Mouse (Mus musculus): Measurements from ENCODE around the gene Csnk1d. TPM values are rescaled to one million over a fixed set of nuclear protein-coding genes. Genes with fewer than 3 reads are reported as not detected.
A peak's percentile ranks its signal among the peaks of the same experiment; 100 is the strongest.

Gene Csnk1d
- total RNA-seq, 2 experiments from 2014 or later, result 129 to 137 TPM

DNA sequence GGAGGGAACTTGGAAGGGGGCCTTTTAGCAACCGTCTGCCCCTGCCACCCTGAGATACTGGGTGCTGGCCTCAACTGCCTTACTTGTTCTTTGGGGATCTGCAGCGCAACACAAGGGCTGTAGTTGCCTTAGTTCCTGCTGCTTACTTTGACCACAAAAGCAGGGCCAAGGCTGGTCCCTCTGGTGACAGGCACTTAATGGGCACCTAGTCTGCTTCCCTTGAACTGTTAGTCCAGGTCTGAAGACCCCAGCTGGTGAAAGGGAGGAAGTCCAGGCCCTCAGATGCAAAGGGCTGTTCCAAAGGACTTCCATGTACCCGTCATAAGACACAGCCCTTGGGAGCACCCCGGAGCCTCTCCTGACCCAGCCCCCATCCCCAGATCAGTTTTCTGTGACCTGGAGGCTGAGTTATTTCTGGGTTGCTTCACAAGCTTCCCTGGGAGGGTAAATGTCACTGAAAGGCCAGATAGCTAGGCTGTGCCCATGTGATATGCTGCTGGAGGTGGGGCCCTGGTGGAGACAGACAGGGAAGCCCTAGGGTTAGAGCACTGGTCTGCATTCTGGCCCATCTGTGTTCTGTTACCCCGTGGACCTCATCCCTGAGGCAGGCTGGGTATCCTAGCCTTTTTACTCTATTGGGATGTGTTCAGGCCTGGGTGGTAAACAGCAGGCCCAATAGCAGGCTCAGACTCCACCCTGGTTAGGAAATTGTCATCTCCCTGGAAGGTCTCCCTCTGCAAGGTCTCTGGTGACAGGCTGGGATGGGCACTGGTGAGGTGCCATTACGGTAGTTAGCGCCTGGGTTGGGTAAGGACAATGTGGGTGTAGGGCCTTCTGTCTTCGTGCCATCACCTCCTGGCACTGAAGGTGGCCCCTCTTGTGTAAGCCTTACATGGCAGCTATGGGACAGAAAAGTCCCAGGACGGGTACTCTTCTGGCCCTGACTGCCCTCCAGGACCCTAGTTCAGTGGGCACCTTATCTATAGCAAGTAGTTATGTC lies 39.1 kb downstream of the Csnk1d start:
- no peak for DNase-seq

DNA sequence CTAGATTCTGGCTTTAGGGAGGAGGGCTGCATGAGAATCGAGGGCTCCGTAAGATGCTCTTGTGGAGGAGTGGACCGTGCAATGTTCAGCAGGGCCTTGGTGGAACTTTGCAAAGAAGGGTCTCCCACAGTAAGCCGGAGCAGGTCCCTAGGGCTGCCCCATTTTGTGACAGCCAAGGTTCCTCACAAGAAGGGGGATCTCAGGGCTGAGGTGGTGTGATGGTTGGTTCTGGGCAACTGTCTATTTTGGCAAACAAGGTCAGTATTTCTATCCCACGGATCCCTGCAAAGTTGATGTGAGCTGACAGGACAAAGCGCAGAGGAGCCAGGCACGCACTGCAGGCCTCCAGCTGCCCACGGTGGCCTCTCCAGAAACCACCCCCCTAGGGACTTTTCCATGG lies 39.9 kb downstream of the Csnk1d start:
- no peak for DNase-seq

DNA sequence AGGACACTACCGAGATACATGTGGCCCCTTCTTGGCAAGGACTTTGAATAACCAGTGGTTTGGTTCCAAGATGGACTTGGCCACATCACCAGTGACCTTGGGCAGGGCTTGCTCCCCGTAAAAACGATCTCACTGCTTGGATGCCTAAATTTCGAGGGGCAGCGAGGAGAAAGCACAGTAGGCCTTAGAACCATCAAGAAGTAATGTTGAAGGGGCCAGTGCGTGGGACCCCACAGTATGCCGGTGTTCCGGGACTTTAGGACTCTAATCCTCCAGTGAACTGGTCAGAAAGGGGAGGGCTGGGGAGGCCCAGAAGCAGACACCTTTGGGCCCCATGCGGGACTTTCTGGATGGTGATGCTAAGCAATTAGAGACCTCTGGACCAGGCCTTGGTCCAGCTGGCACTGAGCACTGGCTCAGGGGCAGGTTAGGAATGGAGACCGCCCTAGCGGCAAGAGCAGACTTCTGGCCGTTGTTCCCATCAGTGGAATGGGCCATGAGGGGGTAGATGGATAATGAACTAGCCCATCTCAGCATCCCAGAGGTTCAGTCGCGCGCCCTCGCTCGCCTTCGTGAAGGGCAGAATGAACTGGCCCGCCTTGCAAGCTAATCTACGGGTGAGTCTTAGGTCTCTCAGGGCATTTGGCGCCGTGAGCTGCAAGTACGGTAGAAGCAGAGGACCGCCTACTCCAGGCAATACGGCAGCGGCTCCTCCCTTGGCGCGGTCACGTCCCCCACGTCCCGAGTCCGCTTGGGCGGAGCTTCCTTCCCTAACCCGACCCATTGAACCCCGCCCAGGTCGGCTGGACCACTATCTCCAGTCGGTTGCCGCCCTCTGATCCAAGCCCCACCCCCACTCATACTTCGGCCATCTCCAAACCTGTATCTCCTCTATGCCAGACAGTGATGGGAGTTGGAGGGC lies 40.6 kb downstream of the Csnk1d start:
- DNase-seq, result peak; percentile 75

DNA sequence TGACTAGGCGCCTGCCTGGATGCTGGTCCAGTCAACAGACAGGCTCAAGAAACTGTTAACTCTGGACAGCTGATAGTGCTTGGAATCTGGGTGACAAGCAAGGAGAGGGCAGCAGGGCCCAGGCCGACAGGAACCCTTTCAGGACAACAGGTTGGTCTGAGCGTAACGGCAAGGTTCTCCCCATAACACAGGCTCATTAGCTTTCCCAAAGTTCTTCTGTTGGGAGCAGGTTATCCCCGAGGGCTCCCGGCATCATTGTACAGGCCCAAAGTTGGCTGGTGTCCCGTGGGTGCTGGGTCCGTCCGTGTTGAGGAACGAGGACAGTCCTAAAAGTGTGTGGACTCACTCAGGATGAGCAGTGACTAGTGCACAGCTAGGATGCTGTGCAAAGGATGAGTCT lies 41.3 kb downstream of the Csnk1d start:
- no peak for DNase-seq

DNA sequence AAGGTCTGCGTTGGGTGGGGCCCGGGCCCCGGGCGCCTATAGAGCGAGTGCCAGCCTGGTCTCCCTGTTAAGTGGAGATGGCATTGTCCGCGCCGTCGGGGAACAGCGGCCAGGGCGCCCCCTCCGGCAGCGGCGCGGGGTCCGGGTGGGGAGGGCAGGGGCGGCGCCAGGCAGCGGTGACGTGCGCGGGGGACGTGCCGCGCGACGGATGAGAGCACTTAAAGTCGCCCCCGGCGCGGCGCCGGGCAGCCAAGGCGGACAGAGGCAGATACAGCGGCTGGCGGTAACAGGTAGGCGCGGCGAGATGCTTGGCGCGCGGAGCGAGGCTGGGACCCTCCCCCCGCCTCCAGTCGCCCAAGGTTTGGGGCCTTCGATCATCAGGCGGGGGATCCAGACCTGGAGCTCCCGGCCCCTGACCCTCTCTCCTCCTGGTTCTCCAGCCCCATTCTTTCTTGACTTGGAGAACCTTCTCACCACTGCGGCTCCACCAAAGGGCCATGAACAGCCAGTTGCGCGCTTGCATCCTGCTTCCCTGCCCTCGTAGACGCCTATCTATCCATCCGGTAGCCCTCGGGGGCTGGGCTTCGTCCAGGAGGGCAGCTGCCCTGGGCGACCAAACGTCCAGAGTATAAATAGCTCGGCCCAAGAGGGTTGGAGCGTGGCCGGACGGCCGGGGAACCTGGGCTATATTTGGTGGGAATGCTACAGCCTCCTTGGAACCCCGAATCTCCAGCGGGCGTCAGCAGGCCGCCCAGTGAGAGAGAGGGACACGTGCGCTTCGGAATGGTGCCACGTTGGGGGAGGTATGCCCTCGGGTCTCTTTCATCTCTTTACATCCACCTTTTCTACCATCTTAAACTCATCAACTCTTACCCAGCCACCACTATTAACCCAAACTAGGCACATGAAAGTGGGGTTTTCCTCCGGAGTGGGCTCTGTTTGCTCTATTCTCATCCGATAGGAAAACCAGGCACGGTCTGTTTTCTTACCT lies 42.0 kb downstream of the Csnk1d start:
- DNase-seq, result no peak

DNA sequence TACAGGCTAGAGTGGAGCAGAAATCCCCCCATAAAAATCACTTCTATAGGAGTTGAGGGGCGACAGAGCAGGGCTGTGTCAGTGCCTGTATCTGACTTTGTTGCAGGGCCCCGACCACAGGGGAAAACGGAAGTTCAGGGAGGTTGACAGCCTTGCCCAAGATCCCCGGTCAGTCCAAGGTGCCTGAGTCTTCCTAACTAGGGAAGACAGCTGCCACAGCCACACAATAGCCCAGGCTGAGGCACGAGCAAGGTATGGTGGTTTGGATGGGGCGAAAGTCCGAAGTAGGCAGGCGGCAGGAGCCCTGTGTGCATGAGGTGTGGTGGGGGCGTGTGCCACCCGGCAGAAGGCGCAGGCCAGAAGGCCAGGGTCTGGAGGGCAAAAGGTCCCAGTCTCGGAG lies 42.8 kb downstream of the Csnk1d start, which contains the start of gene Slc16a3:
Slc16a3 (plus strand) TSS at position 153 of the 400 bp plus-strand sequence.
- DNase-seq, result no peak

DNA sequence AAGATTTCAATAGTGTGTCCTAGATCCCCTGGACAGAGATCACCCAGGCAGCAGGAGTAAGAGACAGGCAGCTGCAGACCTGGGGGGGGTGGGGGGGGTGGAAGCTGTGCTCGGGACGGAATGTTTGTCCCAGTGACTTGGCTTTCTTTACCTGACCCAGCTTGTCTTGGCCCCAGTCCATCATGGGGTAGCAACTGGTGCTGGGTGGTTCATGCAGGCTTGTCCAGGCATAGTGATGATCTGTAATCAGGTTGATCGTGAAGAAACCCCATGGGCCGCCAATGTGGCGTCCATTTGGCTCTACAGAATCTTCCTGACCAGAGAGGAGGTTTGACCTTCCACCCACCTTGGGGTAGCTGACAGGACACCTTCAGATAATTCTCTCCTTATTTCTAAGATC lies 45.2 kb downstream of the Csnk1d start:
- DNase-seq, result no peak

DNA sequence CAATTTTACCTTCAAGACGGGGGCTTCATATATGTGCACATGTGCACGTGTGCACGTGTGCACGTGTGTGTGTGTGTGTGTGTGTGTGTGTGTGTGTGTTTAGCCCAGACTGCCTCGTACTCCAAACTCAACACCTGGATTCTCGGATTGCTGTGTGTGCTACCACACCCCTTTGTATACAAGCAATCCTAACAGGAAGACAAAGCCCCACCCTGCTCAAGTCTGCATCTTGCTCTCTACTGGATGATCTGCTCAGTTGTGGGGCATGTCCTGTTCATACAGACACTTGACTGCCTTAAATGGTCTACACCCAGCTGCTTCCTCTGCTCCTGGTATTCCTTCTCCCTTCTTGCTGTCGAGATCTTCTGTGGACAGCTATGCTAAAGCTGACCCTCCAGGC lies 45.9 kb downstream of the Csnk1d start:
- DNase-seq, result no peak

DNA sequence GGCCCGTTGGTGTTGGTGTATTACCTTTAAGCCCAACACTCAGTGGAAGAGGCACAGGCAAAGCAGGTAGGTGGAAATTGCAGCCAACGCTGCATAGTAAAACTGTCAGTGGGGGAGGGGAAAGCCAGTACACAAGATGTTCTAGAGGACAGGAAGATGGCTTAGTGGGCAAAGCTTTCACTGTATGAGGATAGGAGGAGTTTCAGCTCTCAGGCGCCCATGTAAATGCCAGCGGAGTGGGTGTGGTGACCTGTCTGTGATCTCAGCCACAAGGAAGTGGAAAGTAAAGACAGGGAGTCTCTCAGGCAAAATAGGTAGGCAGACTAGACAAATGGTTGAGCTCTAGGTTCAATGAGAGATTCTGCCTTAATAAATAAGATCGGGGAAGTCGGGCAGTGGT lies 50.2 kb downstream of the Csnk1d start:
- no peak for DNase-seq

DNA sequence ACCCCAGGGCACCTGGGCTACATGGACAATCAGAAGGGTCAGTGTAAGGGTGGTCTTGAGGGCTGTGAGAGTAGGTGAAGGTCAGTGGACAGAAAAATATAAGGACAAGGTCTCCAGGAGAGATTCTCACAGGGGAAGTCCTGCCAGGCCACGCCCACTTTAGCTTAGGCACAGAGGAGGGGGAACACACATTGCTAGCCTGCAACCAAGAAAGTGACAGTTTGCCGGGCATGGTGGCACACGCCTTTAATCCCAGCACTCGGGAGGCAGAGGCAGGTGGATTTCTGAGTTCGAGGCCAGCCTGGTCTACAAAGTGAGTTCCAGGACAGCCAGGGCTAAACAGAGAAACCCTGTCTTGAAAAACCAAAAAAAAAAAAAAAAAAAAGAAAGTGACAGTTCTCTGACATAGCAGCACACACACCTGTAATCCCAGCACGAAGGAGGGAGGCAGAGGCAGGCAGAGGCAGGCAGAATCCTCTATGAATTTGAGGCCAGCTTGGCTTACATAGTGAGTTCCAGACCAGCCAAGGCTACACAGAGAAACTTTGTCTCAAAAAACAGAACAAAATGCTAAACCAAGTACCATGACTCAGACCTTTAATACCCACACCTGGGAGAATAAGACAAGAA lies 51.3 kb downstream of the Csnk1d start:
- no peak for DNase-seq

DNA sequence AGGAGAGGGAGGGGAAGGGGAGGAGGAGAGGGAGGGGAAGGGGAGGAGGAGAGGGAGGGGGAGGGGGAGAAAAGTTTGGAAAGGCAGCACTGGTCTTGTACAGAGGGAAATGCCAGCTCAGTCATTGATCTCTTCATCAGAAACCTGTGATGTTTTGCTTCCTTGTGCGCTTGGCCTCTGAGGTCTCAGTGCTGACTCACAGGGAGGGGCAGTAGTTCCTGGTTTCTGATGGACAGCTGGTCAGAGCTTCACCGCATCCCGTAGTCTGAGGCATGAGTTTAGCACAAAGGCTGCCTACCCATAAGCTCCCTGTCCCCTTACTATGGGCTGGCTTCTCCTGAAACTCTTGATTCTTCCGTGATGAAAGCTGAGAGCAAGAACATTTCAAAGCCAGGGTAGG lies 52.3 kb downstream of the Csnk1d start:
- no peak for DNase-seq

DNA sequence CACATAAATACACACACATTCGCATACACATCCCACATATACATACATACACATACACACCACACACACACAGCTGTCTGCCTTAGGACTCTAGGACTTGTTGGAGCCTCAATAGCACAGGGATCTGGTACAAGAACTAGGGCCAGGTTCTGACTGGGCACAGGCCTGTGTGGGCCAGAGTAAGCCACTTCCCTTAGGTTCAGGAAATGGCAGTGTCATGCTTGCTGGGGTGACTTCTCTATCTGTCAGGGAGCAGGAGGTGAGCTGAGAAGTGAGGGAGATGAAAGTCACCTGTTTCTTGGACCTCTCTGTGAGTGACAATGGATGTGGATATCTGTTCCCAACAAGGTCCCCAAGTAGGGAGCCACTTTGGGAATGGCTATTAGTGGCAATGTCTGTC lies 53.2 kb downstream of the Csnk1d start:
- DNase-seq, result no peak

DNA sequence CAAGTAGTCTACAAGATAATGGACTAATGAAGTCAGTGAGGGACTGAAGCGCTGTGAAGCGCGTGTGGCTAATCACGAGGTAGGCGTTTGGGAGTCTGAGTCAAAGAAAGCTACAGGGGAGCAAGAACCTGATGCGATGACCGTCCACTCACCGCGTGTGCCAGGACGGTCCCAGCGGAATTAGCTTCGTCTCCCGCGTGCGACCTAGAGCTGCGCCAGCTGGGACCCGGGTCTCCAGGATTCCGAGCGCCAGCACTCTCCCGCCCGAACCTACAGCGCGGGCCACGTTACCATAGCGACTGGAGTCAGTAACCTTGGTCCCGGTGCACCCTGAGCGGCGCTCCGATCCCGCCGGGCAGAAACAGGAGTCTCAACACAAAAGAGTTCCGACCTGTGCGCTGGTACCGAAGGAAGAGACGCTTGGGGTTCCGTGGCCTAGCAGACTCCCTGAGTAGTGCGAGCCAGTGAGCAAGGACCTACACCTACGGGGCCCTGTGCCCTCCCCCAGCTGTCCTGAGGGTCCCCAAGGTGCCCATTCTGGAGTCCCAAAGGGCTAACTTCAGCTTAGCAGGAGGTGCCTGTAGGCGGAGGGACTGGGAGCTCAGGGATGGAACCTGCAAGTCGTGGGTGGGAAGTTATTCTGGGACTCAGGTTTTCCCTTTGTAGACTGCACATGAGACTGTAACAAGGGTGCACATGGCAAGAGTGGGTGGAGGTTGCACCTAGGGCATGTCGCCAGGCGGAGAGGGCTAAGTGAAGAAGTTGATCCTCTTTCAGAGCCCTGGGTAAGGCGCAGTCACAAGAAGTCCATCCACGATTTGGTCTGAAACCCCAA lies 58.3 kb downstream of the Csnk1d start, which contains the start of gene Ccdc57:
Ccdc57 (minus strand) TSS at position 309 of the 835 bp plus-strand sequence.
- DNase-seq, result peak; percentile 91 to 92

DNA sequence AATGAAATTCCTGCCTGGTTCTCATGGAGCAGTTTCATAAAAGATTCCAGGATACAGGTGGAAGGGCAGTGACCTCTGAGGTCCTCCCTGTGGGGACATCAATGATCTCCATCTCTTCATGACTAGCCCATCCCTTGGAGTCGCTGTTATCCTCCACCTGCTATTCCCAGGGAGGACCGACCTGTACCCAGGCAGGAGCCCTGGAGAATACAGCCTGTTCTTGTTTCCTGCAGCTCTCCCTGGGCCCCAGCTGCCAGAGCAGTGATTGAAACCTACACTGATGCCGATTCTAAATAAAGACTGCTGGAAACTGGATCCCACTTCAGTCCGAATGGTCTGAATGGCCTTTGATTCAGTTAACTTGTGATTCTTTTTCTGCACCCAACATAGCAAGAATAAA lies 59.7 kb downstream of the Csnk1d start:
- no peak for DNase-seq

DNA sequence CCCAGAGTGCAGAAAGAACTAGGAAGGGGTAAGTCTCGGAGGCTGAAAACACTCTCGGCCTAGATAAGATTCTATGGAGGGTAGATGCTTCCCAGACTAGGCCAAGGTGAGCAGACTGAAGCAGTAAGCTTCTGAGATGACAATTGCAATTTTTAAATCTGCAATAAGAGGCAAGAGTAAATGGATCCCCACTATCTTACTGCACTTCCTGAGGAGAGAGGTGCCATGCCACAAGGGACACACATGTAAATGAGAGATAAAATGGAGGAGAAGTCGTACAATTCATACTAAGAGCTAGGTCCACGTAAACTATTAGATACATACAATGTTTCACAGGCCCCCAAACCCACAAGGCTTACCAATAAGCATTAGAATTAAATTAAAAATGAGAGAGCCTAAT lies 62.7 kb downstream of the Csnk1d start:
- no peak for DNase-seq

DNA sequence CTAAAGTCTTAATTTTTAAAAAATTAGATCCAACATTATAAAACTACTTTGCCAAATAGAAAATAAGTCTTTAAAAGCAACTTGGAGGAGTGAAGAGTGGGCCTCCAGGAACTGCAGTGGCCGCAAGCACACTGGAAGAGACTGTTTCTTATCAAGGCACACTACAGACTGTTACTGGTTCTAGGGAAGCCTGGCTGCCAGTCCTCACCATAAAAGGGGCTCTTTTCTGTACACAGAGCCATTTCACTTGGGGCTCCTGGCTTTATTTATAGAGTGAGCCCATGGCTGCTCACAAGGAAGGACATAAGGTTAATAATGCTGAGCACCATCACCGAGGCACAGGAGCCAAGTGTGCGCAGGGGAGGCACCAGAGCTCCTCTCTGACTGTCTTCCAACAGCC lies 68.6 kb downstream of the Csnk1d start:
- no peak for DNase-seq

DNA sequence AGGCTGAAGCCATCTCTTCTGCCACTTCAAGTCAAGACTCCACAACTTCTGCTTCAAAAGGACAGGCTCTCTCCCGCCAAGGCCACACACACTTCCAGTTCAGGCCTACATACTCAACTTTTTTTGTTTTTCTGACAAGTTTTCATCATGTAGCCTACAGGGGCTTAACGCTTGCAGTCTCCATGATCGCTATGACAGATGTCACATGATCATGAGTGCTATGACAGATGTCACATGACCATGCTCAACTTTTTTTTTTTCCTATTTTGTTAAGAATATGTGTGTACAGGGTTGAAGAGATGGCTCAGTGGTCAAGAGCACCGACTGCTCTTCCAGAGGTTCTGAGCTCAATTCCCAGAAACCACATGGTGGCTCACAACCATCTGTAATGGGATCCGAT lies 73.4 kb downstream of the Csnk1d start:
- DNase-seq, result no peak

DNA sequence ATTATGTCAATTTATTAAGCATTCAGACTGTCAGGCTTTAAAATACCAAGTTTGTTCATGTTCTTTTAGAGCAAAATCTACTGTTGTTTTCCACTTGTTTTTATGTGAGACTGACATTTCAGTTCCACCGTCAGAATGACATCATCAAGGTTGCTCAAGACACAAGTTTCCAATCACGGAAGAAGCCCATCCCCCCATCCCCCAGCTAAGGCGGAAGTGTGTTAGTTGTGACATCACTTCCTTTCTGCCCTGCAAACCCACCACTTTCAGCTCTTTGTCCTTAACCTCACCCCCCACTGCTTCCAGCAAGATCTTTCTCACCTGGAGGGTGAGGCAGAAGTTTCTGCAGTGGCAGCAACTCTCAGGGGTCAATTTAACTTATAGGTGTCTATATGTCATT lies 74.7 kb downstream of the Csnk1d start:
- DNase-seq, result no peak

DNA sequence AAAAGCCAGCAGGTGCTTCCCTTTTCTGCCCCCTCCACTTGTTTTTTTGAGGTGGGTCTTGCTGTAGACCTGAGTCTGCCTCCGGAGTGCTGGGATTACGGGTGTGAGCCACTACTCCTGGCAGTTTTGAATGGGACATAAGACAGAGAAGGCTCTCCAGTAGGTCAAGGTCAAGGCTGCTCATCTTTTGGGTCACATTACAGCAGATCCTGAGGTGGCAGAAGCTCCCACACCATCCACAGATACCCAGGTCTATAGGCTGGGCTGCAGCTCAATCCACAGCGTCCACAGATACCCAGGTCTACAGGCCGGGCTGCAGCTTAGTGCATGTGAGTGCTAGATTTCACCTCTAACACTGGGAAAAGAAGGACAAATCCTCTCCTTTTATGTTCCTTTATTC lies 77.3 kb downstream of the Csnk1d start:
- no peak for DNase-seq

Measured in layer of hippocampus, postnatal 36 days (tissue).